Mouse (Mus musculus) heart, embryonic 10.5 days (tissue): Measurements from ENCODE around the gene Ccdc162. TPM values are rescaled to one million over a fixed set of nuclear protein-coding genes. Genes with fewer than 3 reads are reported as not detected.
"Not testable (repeated sequence)": the region's sequence is repeated elsewhere in the genome, so short reads cannot be mapped to it uniquely, and the experiment has no call there.

Source experiments
- DNase-seq: peaks from one replicate; pipeline ENCODE4 v3.0.0-alpha.2; 2017; ENCODE audit warnings: low spot score
- H3K27ac ChIP-seq: fragments of 300-500 bp; sonication (generic); 2 replicates; pipeline ENCODE4 v1.5.1; 2016; ENCODE audit warnings: mild to moderate bottlenecking
- H3K27me3 ChIP-seq: fragments of 300-500 bp; sonication (generic); 2 replicates; pipeline ENCODE4 v1.6.1; 2016; ENCODE audit warnings: mild to moderate bottlenecking; ENCODE audit not compliant: poor library complexity, insufficient read depth, severe bottlenecking
- H3K36me3 ChIP-seq: fragments of 300-500 bp; sonication (generic); 2 replicates; pipeline ENCODE4 v1.6.1; 2016; ENCODE audit warnings: mild to moderate bottlenecking, moderate library complexity
- H3K4me1 ChIP-seq: fragments of 300-500 bp; sonication (generic); 2 replicates; pipeline ENCODE4 v1.6.1; 2016; ENCODE audit warnings: mild to moderate bottlenecking
- H3K4me3 ChIP-seq: fragments of 300-500 bp; sonication (generic); 2 replicates; pipeline ENCODE4 v1.5.1; 2016; ENCODE audit warnings: mild to moderate bottlenecking, moderate library complexity
- H3K9me3 ChIP-seq: fragments of 300-500 bp; sonication (generic); 2 replicates; pipeline ENCODE4 v1.6.1; 2016; ENCODE audit warnings: mild to moderate bottlenecking, moderate library complexity
- WGBS: fragments of 180-500 bp; shearing (Covaris S2); methylation state at CpG from one replicate; pipeline ENCODE4 v1.1.7; 2016; 5-methylcytosine and 5-hydroxymethylcytosine counted together
- polyA plus RNA-seq: library from polyadenylated mRNA; unstranded; fragments of >200 nt; fragmentation: Nextera tagmentation; extraction: Ambion mirVana; gene quantifications from 2 replicates; pipeline ENCODE4 v1.2.1, GENCODE M21; 2016

The Ccdc162 gene
- polyA plus RNA-seq, 1 experiment from 2014 or later = 0.40 TPM

GRCm38 (mm10) chr10:41684548-41684996 is 31.9 kb downstream of the Ccdc162 start:
- peaks cover 7% of the 10 kb centered on the region; the same call in 1 of the 2 replicates for H3K4me1 ChIP-seq
- peak overlapping the region; percentile 36; the same call in 1 of the 2 replicates for H3K27ac ChIP-seq
- H3K36me3 ChIP-seq = no peaks in the 10 kb centered on the region
- no peaks in the 10 kb centered on the region for H3K9me3 ChIP-seq
- H3K27me3 ChIP-seq = peaks cover 8% of the 10 kb centered on the region
- no peak for DNase-seq
- H3K4me3 ChIP-seq = peak overlapping the region; percentile 51
- 2% methylated on average over 21 of the region's 21 CpGs for WGBS

GRCm38 (mm10) chr10:41682546-41683393 is 33.7 kb downstream of the Ccdc162 start:
- peak; percentile 83 for DNase-seq
- no peak overlapping the region for H3K27ac ChIP-seq
- no peaks in the 10 kb centered on the region for H3K9me3 ChIP-seq
- H3K27me3 ChIP-seq = peaks cover 8% of the 10 kb centered on the region
- H3K4me1 ChIP-seq = peaks cover 14% of the 10 kb centered on the region
- no peaks in the 10 kb centered on the region for H3K36me3 ChIP-seq
- WGBS = 44% methylated on average over 16 of the region's 16 CpGs
- no peak overlapping the region for H3K4me3 ChIP-seq

- 32% methylated on average over 18 of the region's 18 CpGs for WGBS
- peak; percentile 81 for DNase-seq
- H3K9me3 ChIP-seq = no peaks in the 10 kb centered on the region
- peak overlapping the region; percentile 59; the same call in 1 of the 2 replicates for H3K27ac ChIP-seq
- H3K36me3 ChIP-seq = no peaks in the 10 kb centered on the region
- H3K27me3 ChIP-seq = peaks cover 7% of the 10 kb centered on the region
- H3K4me3 ChIP-seq = peak overlapping the region; percentile 36
- peaks cover 12% of the 10 kb centered on the region; the same call in 1 of the 2 replicates for H3K4me1 ChIP-seq
Measured at GRCm38 (mm10) chr10:41678746-41679360, 37.6 kb downstream of the Ccdc162 start.

- no peaks in the 10 kb centered on the region for H3K9me3 ChIP-seq
- H3K4me3 ChIP-seq = no peak overlapping the region
- H3K27ac ChIP-seq = no peak overlapping the region
- peaks cover 5% of the 10 kb centered on the region; the same call in 1 of the 2 replicates for H3K27me3 ChIP-seq
- H3K4me1 ChIP-seq = peaks cover 12% of the 10 kb centered on the region; the same call in 1 of the 2 replicates
- 57% methylated on average over 8 of the region's 8 CpGs for WGBS
- no peak for DNase-seq
- H3K36me3 ChIP-seq = no peaks in the 10 kb centered on the region
Measured at GRCm38 (mm10) chr10:41677396-41677795, 39.0 kb downstream of the Ccdc162 start.

- peaks cover 5% of the 10 kb centered on the region; the same call in 1 of the 2 replicates for H3K27me3 ChIP-seq
- H3K4me3 ChIP-seq = no peak overlapping the region
- no peaks in the 10 kb centered on the region for H3K9me3 ChIP-seq
- peaks cover 12% of the 10 kb centered on the region; the same call in 1 of the 2 replicates for H3K4me1 ChIP-seq
- 74% methylated on average over 6 of the region's 6 CpGs for WGBS
- H3K27ac ChIP-seq = no peak overlapping the region
- no peak for DNase-seq
- no peaks in the 10 kb centered on the region for H3K36me3 ChIP-seq
Measured at GRCm38 (mm10) chr10:41676661-41677061, 39.8 kb downstream of the Ccdc162 start.

- Histone ChIP-seq H3K27ac (no peak overlapping the region), H3K4me3 (no peak overlapping the region), H3K9me3 (no peaks in the 10 kb centered on the region), H3K27me3 (peaks cover 5% of the 10 kb centered on the region; the same call in 1 of the 2 replicates), H3K36me3 (no peaks in the 10 kb centered on the region), H3K4me1 (peaks cover 12% of the 10 kb centered on the region; the same call in 1 of the 2 replicates)
- 79% methylated on average over 6 of the region's 6 CpGs for WGBS
- DNase-seq = no peak
Measured at GRCm38 (mm10) chr10:41675842-41676571, 40.4 kb downstream of the Ccdc162 start.

GRCm38 (mm10) chr10:41675243-41675642 is 41.2 kb downstream of the Ccdc162 start:
- H3K4me3 ChIP-seq = no peak overlapping the region
- peaks cover 5% of the 10 kb centered on the region; the same call in 1 of the 2 replicates for H3K27me3 ChIP-seq
- WGBS = 73% methylated on average over 6 of the region's 6 CpGs
- H3K9me3 ChIP-seq = no peaks in the 10 kb centered on the region
- peaks cover 12% of the 10 kb centered on the region; the same call in 1 of the 2 replicates for H3K4me1 ChIP-seq
- no peak overlapping the region for H3K27ac ChIP-seq
- DNase-seq = no peak
- no peaks in the 10 kb centered on the region for H3K36me3 ChIP-seq

GRCm38 (mm10) chr10:41674362-41674761 is 42.1 kb downstream of the Ccdc162 start:
- Histone ChIP-seq H3K36me3 (no peaks in the 10 kb centered on the region), H3K27me3 (peaks cover 5% of the 10 kb centered on the region; the same call in 1 of the 2 replicates), H3K4me1 (peaks cover 12% of the 10 kb centered on the region; the same call in 1 of the 2 replicates), H3K27ac (no peak overlapping the region), H3K9me3 (no peaks in the 10 kb centered on the region), H3K4me3 (no peak overlapping the region)
- DNase-seq = no peak
- 78% methylated on average over 3 of the region's 3 CpGs for WGBS

- WGBS = 68% methylated on average over 5 of the region's 5 CpGs
- H3K4me3 ChIP-seq = no peak overlapping the region
- DNase-seq = no peak
- H3K4me1 ChIP-seq = no peaks in the 10 kb centered on the region
- H3K9me3 ChIP-seq = no peaks in the 10 kb centered on the region
- peaks cover 5% of the 10 kb centered on the region; the same call in 1 of the 2 replicates for H3K27me3 ChIP-seq
- H3K36me3 ChIP-seq = no peaks in the 10 kb centered on the region
- no peak overlapping the region for H3K27ac ChIP-seq
Measured at GRCm38 (mm10) chr10:41670196-41670595, 46.2 kb downstream of the Ccdc162 start.

- Histone ChIP-seq H3K9me3 (no peaks in the 10 kb centered on the region), H3K27ac (no peak overlapping the region), H3K4me1 (no peaks in the 10 kb centered on the region), H3K27me3 (no peaks in the 10 kb centered on the region), H3K4me3 (no peak overlapping the region), H3K36me3 (no peaks in the 10 kb centered on the region)
- WGBS = 89% methylated on average over 1 of the region's 1 CpGs
- no peak for DNase-seq
Measured at GRCm38 (mm10) chr10:41665498-41665897, 50.9 kb downstream of the Ccdc162 start.

- 90% methylated on average over 6 of the region's 6 CpGs for WGBS
- not testable (repeated sequence) for H3K36me3 ChIP-seq, H3K4me3 ChIP-seq, H3K9me3 ChIP-seq, H3K27me3 ChIP-seq, H3K4me1 ChIP-seq, H3K27ac ChIP-seq, DNase-seq
Measured at GRCm38 (mm10) chr10:41659671-41660070, 56.8 kb downstream of the Ccdc162 start.

- not testable (repeated sequence) for H3K27me3 ChIP-seq, H3K9me3 ChIP-seq, H3K36me3 ChIP-seq, H3K27ac ChIP-seq, DNase-seq, H3K4me3 ChIP-seq
- peaks cover 18% of the 10 kb centered on the region for H3K4me1 ChIP-seq
Measured at GRCm38 (mm10) chr10:41655684-41656083, 60.8 kb downstream of the Ccdc162 start.
